Mouse (Mus musculus): ENCODE measurements at regions not wholly inside any gene's neighbourhood (a gene's known extent, or its start where the extent isn't known, plus 50 kb on each side); places are given as distances from the start of the nearest gene placed in this dataset.

DNA sequence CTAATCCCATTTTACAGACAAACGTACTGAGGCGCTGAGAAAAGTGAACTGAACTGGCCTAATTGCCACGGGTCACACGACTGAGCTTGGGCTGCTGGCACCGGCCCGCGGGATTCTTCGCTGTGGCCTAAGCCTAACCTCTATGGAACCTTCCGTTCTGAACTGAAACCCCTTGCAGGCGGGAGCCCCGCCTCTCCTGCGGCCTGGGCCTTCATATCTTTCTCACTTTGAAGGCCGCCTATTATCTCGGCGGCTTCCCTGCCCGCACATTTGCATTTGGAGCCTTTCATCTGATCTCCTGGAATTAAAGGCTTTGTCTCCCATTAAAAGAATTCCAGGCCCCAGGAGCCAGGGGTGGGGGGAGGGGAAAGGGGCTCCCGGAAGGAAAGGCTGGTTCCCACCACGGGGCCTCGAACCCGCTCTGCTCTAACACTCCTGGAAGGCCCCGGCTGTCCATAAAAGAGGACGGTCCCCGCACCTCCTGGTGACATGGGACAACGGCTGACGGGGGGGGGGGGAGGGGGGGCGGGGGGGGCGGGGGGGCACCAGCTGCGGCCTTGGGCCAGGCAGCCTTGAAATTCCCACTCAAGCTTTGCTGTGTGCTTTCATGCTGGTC lies 122.9 kb upstream of the Pja1 start:
- no peak for DNase-seq (ENCODE audit: low read depth)

DNA sequence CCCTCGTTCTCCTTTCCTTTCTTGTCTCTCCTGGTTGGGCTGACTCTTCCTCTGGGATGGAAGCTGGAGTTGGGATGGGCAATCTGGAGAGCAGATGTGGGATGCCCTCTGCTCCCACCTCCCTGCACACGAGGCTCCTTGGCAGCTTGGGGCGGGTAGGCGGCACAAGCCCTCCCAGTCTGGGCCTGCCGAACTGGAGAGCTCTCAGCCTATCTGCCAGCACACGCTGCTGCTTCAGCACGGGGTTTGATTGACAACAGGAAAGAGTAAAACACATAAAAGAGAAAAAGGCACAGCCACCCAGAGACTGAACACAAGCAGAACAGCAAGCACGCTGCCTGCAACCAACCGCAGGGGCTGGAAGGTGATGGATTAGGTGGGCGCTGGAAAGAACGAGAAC lies 121.9 kb upstream of the Pja1 start:
- DNase-seq (ENCODE audit: low read depth), result no peak

DNA sequence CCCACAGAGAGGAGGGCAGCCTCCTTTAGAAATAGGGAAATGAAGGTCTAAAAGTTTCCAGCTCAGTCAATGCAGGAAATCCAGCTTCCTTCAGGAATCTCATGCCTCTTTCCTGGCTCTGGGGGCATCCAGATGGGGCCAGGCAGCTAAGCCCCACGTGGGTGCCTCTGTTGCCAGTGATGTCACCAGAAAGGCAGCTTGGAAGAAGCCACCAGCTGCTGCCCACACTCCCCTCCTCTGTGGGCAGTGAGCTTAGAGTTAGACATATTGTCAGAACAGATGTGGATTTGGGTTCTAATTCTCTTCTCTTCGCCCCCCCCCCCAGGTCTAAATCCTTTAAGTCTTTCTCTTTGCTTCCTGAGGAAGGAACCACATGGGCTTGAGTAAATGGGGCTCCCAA lies 116.2 kb upstream of the Pja1 start:
- no peak for DNase-seq (ENCODE audit: low read depth)

DNA sequence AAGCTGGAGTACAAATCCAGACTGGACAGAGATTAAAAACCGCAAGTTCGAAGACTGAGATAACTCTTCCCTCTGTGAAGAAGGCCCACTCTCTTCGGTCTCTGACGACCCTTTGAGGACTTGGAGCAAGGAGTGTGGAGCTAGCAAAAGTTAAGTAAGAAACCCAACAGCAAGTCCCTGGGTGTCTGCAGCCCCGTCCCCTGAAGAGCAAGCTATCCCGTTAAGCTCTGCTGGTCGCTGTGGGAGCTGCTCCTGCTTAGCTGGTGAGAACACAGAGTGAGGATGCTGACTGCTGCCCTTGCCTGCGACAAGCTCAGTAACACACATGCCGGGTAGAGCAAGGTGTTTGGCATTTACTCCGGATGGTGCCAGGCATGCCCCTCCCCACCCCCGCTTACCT lies 115.2 kb upstream of the Pja1 start:
- no peak for DNase-seq (ENCODE audit: low read depth)

DNA sequence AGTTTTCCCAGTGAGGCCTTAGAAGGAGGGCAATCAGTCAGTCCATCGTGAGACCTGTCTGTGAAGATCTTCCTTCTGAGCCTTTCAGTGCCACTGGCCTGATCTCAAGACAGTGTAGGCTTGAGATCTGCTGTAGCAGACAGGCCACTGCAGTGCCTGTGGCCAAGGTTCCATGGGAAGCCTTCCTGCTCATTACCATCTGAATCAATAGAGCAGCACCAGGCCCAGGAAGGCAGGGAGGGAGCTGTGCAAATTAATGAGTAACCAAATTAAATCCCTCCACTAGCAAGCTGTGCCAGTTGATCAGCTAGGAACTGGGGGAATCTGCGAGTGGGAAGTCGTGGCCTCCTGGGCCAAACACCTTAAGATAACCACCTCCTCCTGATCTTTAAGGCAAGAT lies 114.6 kb upstream of the Pja1 start:
- DNase-seq (ENCODE audit: low read depth), result no peak

DNA sequence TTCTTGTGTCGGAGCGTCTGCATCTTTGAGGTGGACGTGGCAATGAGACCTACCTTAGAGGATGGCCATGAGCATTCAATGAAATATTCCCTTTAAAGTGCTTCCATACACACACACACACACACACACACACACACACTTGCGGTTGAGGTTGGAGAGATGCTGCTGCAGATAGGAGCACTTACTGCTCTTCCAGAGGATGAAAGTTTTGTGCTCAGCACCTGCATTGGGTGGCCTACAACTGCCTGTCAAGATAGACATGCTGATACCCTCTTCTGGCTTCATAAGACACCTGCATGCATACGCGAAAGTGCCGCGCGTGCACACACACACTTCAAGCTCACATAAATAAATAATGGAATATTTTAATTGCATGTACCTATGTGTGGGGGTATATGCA lies 111.5 kb upstream of the Pja1 start:
- no peak for DNase-seq (ENCODE audit: low read depth)

DNA sequence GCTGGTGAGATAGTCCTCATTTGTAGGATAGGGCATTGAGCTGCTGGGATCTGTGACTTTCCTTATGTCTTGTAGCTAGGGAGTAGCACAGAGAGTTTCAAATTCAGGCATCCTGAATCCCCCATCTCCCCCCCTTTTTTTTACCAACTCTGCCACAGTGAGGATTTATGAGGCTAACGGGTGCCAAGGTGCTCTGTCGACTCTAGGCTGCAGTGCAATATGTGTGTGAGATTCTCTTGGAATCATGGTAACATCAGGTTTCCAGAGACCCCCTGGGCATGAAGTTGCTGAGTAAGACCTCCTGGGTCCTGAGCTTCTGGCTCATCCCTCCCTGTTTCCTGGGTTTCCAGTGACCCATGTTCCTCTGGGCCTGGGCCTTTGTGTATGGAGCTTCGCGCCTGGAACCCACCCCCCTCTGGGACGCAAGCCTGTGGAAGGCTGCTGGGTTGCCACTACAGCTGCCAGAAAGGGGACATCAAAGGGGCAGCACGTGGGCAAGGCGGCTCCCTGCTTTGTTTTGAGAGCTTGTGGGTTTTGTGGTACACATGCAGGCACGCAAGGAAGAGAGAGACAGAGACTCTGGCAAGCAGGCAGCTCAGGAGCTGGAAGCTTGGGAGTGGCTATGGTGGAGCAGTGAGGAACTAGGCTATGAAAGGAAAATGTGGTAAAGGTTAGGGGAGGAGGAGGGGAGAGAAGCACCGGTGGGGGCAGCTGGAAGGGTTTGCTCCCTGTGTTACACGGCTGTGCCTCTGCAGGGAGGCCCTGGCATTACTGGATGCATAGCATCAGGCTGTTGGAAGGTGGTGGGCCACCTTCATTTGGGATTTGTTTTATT lies 110.8 kb upstream of the Pja1 start:
- no peak for DNase-seq (ENCODE audit: low read depth)

DNA sequence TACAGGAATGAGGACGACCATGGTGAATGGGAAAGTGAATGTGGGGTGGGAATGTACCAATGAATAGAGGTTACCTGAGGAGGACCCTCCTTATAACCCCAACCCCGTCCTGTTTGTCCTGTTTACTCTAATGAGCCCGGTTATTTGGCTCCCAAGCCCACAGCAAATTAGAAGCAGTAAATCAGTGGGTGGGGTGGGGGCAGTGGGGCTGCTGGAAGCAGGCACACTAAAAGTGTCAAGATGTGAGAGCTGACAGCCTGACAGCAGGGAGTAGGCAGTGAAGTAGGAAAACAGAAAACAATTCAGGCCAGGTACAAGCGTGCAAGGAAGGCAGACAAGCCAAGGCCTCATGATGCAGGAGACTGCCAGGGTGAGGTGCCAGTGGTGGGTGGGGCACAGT lies 108.1 kb upstream of the Pja1 start:
- DNase-seq (ENCODE audit: low read depth), result no peak

DNA sequence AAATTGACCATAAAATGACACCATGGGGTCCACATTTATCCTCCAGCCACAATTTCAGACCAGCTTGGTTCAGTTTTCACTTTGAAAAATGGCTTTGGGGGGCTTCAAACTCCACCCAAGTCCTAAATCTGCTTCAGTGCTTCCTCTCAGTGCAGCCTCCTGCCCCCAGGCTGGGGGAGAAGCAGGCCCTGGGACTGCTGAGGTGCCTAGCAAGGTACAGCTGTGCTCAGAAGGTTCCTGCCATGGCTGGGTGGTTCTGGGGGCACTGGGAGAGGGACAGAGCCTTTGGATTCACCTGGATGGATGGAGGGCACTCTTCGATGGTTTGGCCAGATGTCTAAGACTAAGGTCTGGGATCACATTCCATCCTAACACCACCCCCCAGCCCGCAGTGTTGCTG lies 107.7 kb upstream of the Pja1 start:
- DNase-seq (ENCODE audit: low read depth), result no peak

DNA sequence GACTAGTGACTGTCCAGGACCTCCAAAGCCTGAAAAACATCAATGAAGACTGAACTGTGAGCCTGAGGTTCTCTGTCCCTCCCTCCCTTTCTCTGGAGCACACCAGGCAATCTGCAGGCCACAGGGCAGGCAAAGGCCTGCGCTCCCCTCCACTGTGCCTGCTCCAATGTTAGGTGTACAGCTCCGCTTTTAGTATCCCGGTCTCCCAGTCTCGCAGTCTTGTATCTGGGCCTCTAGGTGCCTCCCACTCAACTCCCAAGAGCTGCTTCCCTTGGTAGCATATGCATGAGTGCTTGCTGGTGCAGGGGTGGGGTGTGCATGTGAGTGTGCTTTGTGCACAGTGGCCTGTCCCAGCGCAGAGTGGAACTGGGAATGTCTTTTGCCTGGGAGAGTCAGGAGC lies 104.0 kb upstream of the Pja1 start:
- no peak for DNase-seq (ENCODE audit: low read depth)

DNA sequence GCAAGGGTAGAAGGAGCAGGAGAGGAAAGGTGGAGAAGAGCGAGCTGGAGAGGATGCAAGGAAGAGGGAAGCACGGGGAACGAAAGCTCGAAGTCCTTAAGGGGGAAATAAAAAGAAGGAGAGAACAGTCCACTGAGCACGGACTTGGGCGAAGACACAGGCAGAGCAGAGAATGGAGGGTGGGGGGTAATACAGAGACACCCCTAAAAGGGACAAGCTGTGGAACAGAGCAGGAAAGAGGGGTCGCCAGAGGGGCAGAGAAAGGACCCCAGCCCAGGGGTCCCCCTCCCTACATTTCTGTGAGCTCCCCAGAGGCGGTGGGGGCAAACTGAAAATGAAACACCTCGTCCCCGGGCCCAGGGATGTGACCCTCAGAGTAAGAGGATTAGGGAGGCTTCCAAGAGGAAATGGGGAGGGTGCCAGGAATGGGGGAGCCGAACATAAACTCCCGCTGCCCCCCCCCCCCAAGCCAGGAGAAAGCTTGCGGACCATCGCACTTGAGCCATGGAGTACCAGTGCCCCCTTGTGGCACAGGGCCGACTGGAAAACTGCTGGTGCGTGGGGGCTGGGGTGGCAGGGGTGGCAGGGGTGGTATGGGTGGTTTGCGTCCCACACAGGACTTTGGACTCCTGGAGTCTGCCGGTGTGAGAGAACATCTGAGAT lies 103.5 kb upstream of the Pja1 start:
- no peak for DNase-seq (ENCODE audit: low read depth)

DNA sequence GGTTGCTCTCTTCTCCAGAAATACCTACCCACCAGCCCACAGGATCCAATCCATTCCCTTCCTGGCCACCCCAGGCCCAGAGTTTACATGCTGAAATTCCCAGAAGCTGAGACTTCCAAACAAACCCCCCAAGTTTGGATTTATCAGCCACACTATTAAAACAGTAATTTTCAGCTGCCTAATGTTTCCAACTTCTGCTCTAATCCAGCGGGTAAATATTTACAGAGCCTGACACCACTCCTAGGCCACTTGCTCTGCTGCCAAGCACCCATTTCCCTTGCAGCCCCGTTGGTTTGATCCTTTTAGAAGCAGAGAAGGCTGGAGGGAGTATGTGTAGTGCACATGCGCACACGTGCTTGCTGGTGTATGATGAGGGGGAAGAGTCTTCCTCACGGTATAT lies 99.1 kb upstream of the Pja1 start:
- no peak for DNase-seq (ENCODE audit: low read depth)

DNA sequence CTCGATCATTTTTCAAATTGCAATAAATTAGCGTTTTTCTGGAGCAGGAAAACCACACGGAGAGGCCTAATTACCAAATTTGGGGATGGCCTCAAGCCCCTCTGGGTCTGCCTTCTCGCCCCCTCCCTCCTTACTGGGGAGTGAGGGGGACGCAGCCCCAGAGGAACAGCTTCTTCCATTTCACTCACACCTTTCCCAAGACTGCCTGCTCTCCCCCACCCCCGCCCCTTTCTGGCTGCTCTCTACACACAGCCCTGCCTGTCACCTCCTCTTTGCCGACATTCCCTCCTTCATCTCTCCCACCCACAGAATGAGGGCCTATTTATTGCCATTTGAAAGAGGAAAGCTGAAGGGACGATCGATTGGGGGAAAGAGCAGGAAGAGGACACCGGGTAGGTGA lies 97.2 kb upstream of the Pja1 start:
- DNase-seq (ENCODE audit: low read depth), result no peak

DNA sequence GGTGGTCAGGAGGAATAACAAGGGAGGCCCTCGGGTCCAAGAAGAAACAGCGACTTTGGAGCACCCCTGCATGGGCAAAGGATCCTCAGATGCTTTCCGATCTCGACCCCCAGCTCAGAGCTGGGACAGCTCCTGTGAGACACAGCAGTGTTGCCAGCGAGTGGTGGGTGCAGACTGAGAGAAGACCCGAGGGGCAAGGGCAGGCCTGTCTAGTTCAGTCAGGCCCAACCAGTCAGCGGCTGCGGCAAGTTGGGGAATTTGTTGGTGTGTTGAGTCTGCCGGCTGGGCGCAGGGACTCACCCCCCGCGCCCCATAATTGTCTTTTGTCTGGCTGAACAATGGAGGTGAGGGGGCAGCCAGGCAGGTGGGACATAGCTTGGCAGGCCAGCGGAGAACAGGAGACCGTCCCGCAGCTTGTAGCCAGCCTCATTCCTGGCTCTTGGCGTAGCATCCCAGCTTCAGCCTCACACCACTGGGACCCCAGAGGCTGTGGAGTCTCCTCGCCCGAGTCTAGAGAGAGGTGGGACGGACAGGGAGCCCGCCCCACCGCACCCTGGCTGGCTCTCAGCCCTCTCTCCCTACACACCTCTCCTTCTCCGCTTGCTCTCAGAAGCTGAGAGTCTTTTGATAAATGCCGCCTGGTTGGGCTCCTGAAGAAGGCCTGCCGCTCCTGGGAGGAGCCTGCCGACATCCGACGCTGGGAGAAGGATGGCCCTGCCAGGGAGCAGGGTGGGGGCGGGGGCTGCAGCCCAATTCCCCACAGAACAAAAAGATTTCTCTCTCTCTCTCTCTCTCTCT lies 96.5 kb upstream of the Pja1 start:
- DNase-seq (ENCODE audit: low read depth), result no peak

DNA sequence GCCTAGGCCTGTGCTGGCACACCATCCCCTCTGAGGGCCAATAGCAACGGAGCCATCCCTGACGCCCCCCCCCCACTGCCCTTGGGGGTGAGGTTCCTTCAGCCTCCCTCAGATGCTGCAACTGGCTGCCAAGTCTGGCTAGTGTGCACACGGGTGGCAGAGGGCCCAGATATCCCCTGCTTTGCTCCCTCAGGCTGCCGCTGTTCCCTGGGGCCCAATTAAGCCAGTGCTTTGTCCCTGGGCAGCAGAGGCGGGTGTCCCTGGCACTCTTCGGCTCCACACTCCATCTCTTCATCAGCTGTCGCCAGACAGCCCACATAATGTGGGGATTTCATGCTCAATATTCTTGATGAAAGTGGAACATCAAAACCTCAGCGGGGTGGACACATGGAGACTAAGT lies 90.9 kb upstream of the Pja1 start:
- no peak for DNase-seq (ENCODE audit: low read depth)

DNA sequence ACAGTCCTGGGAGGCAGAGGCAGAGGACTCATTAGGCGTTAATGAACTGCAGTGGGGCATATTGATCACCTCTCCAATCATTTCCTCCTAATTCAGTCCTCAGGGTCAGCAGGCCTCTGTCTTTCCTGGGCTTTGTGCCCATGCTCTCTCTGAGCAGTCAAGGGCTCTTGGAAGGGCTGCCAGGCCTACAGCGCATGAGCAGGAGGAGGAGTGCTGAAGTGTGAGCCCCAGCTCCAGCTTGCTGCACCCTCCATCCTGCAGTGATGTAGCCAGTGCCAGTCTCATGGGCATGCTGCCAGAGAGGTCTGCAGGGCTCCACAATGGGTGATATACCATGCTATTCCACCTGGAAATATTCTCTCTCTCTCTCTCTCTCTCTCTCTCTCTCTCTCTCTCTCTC lies 89.6 kb upstream of the Pja1 start:
- no peak for DNase-seq (ENCODE audit: low read depth)

DNA sequence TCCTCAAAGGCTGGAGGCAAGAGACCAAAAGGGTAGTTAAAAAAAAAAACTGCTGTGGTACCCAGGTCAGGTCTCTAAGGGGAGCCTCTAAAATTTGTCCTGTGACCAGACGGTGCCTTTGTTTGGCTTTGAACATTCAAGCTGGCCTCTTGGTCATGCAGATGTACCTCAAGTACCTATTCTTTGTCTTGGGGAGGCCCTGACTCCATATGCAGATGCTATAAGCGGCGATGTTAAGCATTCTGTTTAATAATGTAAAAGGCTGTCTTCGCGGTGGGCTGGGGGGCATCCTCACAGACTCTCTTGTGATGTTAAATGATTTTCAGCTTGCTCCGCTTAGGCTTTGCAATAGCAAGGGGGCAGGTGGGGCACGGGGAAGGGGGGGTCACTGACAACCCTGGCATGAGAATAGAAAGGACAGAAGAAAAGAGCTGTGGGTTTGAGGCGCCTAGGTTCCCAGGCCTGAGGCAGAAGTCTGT lies 85.8 kb upstream of the Pja1 start:
- DNase-seq (ENCODE audit: low read depth), result no peak

DNA sequence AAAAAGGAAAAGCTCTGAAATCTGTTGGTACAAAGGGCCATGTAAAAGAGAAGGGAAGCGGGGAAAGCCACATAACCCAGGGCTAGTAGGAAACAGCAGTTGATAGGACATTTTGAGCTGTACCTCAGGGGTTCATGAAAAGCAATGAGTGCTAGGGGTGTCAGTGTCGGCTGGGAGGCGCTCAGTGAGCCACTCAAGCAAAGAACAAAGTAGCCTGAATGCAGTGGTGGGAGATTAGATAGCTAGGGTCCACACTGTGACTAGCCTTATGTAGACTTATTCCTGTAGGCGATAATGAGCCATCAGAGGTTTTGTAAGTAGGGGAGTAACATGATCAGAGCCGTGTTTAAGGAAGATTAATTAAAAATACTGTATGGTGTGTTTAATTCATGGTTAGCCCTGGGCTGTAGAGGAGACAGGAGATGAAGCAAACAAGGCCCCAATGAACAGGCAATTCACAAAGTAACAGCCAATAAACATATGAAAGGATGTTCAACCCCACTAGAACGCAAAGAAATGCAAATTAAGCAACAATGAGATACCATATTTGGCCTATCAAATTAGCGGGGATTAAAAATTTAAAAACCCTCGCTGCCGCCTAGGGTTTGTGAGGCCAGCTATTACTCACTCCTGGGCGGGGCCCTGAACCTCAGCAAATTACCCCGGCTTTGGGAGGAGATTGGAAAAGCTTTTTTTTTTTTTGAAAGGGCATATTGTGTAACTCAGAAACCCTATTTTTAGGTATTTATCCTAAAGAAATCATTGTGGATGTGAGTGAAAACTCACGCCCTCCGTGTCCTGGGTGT lies 85.1 kb upstream of the Pja1 start:
- no peak for DNase-seq (ENCODE audit: low read depth)

DNA sequence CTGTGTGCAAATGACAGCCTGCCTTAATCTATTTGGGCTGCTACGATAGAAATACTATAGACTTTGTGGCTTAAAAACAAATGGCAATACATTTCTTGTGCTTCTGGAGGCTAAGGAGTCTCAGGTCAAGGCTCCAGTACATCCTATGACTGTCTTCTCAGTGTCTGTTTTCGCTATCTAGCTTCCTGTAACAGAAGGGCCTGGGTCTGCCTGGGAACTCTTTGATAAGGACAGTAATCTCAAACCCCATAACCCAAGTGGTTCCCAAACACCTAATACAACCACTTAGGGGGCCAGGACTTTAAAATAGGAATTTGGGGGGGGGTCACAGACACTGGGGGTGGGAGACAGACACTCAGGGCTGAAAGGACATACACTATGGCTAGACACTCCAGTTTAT lies 81.7 kb upstream of the Pja1 start:
- no peak for DNase-seq (ENCODE audit: low read depth)

DNA sequence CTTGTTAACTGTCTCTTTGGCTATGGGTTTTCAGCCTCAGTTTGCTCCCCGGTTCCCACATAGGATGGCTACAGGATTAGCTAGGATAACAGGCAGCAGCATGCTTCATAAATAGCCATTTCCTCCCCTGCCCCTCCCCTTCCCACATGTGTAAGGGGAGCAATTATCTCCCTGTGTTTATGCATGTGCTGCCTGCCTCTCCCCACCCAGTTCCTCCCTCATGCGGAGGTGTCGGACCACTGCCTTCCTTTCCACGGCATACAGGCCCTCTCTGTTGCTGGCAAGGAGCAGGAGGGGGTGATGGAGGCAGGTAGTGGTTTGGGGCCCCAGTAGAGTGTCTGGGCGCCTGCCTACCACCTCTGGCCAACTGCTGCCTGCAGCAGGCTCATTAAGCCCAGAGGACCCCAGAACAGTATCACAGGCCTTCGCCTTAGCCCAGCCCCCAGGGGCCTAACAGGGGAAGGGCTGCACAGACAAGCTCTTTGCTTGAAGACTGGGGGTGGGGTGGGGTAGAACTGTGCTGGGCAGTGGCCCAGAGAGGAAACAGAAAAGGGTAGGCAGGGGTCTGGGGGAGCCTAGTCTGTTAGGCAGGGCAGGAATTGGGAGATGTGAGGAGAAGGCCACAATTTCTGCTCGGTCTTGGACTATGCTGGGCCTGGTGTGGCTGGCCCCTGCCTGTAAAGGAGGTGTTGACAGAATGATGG lies 79.1 kb upstream of the Pja1 start:
- no peak for DNase-seq (ENCODE audit: low read depth)
